Mouse (Mus musculus) embryonic facial prominence, embryonic 13.5 days (tissue): ENCODE measurements around the gene Crtac1. TPM values are rescaled to one million over a fixed set of nuclear protein-coding genes. Genes with fewer than 3 reads are reported as not detected.

Experiments
- ATAC-seq: fragments of 200-750 bp; cut with Nextera tagmentation; 2 replicates; pipeline ENCODE4 v1.8.0; 2017; ENCODE audit warnings: low read depth; ENCODE audit not compliant: insufficient number of reproducible peaks, insufficient read depth, low FRiP score, low TSS enrichment
- H3K27ac ChIP-seq: fragments of 300-500 bp; sonication (generic); 2 replicates; pipeline ENCODE4 v1.5.1; 2015; ENCODE audit warnings: moderate library complexity, mild to moderate bottlenecking, inconsistent platforms
- H3K27me3 ChIP-seq: fragments of 300-500 bp; sonication (generic); 2 replicates; pipeline ENCODE4 v1.6.1; 2015; ENCODE audit warnings: mild to moderate bottlenecking, inconsistent platforms
- H3K36me3 ChIP-seq: fragments of 300-500 bp; sonication (generic); 2 replicates; pipeline ENCODE4 v1.6.1; 2015; ENCODE audit warnings: mild to moderate bottlenecking, inconsistent platforms
- H3K4me1 ChIP-seq: fragments of 300-500 bp; sonication (generic); 2 replicates; pipeline ENCODE4 v1.6.1; 2015; ENCODE audit warnings: inconsistent platforms
- H3K4me2 ChIP-seq: fragments of 300-500 bp; sonication (generic); 2 replicates; pipeline ENCODE4 v1.6.1; 2015; ENCODE audit warnings: moderate library complexity, mild to moderate bottlenecking, inconsistent platforms
- H3K4me3 ChIP-seq: fragments of 300-500 bp; sonication (generic); 2 replicates; pipeline ENCODE4 v1.5.1; 2015; ENCODE audit warnings: mild to moderate bottlenecking, inconsistent platforms
- H3K9ac ChIP-seq: fragments of 300-500 bp; sonication (generic); 2 replicates; pipeline ENCODE4 v1.6.1; 2015; ENCODE audit warnings: mild to moderate bottlenecking, inconsistent platforms
- H3K9me3 ChIP-seq: fragments of 300-500 bp; sonication (generic); 2 replicates; pipeline ENCODE4 v1.6.1; 2016; ENCODE audit warnings: inconsistent platforms
- WGBS: fragments of 180-500 bp; shearing (Covaris S2); methylation state at CpG from one replicate; pipeline ENCODE4 v1.1.7; 2015; ENCODE audit warnings: mixed read lengths; 5-methylcytosine and 5-hydroxymethylcytosine counted together
- polyA plus RNA-seq: library from polyadenylated mRNA; unstranded; fragments of >200 nt; fragmentation: Nextera tagmentation; extraction: Ambion mirVana; gene quantifications from 2 replicates; pipeline ENCODE4 v1.2.1, GENCODE M21; 2015

Crtac1 gene
- polyA plus RNA-seq, 1 experiment from 2014 or later = 9.9 TPM

DNA sequence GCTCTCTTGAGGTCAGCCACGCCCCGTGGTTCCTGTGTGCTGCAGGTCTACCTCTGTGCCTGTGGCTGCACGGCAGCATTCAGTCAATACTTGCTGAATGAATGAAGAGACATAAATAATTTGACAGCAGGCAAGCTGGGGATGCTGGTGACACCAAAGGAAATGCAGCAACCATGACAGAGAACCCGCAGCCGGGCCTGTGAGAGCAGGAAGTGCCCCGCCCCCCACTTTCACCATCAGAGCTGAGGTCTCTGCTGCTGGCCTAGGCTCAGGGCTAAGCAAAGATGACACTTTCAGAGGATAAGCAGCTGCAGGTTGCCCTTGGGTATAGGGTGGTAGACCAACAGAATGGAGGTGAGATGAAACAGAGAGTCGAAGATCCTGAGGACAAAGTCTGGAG, 125.4 kb downstream of the Crtac1 start:
- Histone ChIP-seq H3K4me2 (no peak overlapping the region), H3K4me1 (peaks cover 13% of the 10 kb centered on the region), H3K9ac (no peak overlapping the region), H3K9me3 (no peaks in the 10 kb centered on the region), H3K4me3 (no peak overlapping the region), H3K36me3 (no peaks in the 10 kb centered on the region), H3K27ac (no peak overlapping the region), H3K27me3 (no peaks in the 10 kb centered on the region; the same call in 1 of the 2 replicates)
- 51% methylated on average over 7 of the region's 7 CpGs for WGBS
- no peak for ATAC-seq

DNA sequence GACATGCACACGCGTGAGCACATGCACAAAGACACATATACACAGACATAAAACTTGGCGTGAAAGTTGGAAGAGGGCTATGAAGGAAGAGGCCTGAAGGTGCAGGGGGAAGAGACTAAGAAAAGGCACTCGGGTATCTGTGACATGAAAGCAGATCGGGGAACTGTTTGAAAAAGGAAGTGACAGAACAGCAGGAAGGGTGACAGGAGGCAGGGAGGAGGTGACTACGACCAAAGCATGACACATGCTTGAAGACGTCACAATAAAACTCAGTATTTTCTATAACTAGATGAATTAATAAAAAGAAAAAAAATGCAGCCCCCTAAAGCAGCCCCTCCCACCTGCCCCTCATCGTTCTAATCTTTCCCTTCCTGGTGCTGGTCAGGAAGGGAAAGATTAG, 125.8 kb downstream of the Crtac1 start:
- 72% methylated on average over 8 of the region's 8 CpGs for WGBS
- H3K4me1 ChIP-seq = peaks cover 13% of the 10 kb centered on the region
- H3K9me3 ChIP-seq = no peaks in the 10 kb centered on the region
- no peak overlapping the region for H3K27ac ChIP-seq
- H3K9ac ChIP-seq = no peak overlapping the region
- ATAC-seq = no peak
- no peak overlapping the region for H3K4me3 ChIP-seq
- H3K4me2 ChIP-seq = no peak overlapping the region
- no peaks in the 10 kb centered on the region; the same call in 1 of the 2 replicates for H3K27me3 ChIP-seq
- no peaks in the 10 kb centered on the region for H3K36me3 ChIP-seq

- no peak for ATAC-seq
- H3K9ac ChIP-seq = no peak overlapping the region
- no peak overlapping the region for H3K4me3 ChIP-seq
- H3K4me1 ChIP-seq = peaks cover 13% of the 10 kb centered on the region
- WGBS = 86% methylated on average over 13 of the region's 13 CpGs
- H3K27me3 ChIP-seq = no peaks in the 10 kb centered on the region; the same call in 1 of the 2 replicates
- H3K4me2 ChIP-seq = no peak overlapping the region
- no peaks in the 10 kb centered on the region for H3K36me3 ChIP-seq
- H3K27ac ChIP-seq = no peak overlapping the region
- H3K9me3 ChIP-seq = no peaks in the 10 kb centered on the region
Measured at GRCm38 (mm10) chr19:42304506-42304905, 127.1 kb downstream of the Crtac1 start.

- Histone ChIP-seq H3K36me3 (no peaks in the 10 kb centered on the region), H3K9ac (no peak overlapping the region), H3K4me2 (no peak overlapping the region), H3K27me3 (no peaks in the 10 kb centered on the region), H3K4me1 (peaks cover 13% of the 10 kb centered on the region), H3K9me3 (no peaks in the 10 kb centered on the region), H3K4me3 (no peak overlapping the region), H3K27ac (no peak overlapping the region)
- no peak for ATAC-seq
- WGBS = 72% methylated on average over 12 of the region's 12 CpGs
Measured at GRCm38 (mm10) chr19:42303210-42303813, 128.3 kb downstream of the Crtac1 start.

GRCm38 (mm10) chr19:42293216-42293615, 138.4 kb downstream of the Crtac1 start:
- H3K4me1 ChIP-seq = peaks cover 23% of the 10 kb centered on the region
- H3K4me3 ChIP-seq = no peak overlapping the region
- no peak for ATAC-seq
- no peaks in the 10 kb centered on the region for H3K9me3 ChIP-seq
- no peaks in the 10 kb centered on the region for H3K27me3 ChIP-seq
- no peaks in the 10 kb centered on the region for H3K36me3 ChIP-seq
- WGBS = 69% methylated on average over 6 of the region's 6 CpGs
- no peak overlapping the region for H3K27ac ChIP-seq
- no peak overlapping the region for H3K9ac ChIP-seq
- no peak overlapping the region for H3K4me2 ChIP-seq

DNA sequence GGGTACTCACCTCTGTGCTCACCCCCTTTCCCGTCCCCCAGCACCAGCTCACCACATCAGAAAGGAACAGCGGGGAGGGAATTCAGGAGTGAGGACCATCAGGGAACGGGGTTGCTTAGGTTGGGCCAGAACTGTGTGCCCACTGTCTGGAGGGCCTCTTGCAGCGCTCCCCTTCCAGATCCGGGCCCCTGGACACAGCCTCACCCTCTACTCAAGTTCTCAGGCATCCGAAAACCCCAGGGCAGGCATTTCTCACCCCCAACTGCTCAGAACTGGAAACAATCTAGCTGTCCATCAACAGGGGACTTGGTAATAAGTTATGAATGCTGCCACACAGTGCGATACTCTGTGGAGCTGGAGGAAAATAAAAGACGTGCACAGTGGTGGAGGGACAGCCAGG, 139.5 kb downstream of the Crtac1 start:
- H3K9me3 ChIP-seq = no peaks in the 10 kb centered on the region
- peak overlapping the region; percentile 2; the same call in 1 of the 2 replicates for H3K4me2 ChIP-seq
- H3K9ac ChIP-seq = no peak overlapping the region
- no peak overlapping the region for H3K27ac ChIP-seq
- H3K27me3 ChIP-seq = no peaks in the 10 kb centered on the region
- H3K36me3 ChIP-seq = no peaks in the 10 kb centered on the region
- 17% methylated on average over 8 of the region's 8 CpGs for WGBS
- ATAC-seq = no peak
- peaks cover 23% of the 10 kb centered on the region for H3K4me1 ChIP-seq
- no peak overlapping the region for H3K4me3 ChIP-seq

DNA sequence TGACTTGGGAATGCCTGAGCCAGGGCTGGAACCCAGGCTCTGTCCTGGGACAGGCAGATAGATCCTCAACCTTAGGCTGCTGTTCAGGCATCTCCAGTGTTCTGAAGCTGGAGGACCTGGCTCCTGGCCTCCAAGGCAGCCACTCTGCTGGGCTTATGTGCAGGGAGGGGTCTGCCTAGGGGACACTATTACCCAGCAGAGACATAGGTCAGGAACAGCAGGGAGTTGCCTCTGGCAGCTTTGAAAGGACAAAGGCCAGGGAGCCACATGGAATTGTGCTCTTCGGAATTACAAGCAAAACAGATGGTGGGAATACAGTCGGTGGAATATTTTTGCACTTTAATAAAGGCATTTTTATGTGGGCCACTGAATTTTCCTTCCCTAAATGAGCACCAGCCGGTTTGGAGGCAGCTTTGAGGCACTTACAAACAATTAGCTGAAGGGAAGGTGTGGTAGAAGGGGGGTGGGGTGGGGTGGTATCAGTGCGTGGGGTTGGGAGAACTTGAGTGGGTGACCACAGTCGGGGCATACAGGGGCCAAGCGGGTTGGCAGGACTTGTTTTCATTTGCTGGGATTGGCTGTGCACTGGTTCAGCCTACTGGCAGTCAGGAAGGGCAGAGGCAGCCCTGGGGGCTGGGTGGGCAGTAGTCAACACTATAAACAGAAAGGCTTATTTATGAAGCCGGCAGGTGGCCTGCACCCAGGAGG, 140.5 kb downstream of the Crtac1 start:
- Histone ChIP-seq H3K27me3 (no peaks in the 10 kb centered on the region), H3K9me3 (no peaks in the 10 kb centered on the region), H3K4me1 (peaks cover 23% of the 10 kb centered on the region), H3K36me3 (no peaks in the 10 kb centered on the region), H3K4me3 (no peak overlapping the region), H3K4me2 (no peak overlapping the region), H3K9ac (no peak overlapping the region), H3K27ac (peak overlapping the region; percentile 16; the same call in 1 of the 2 replicates)
- 19% methylated on average over 7 of the region's 7 CpGs for WGBS
- no peak for ATAC-seq

- Histone ChIP-seq H3K4me3 (no peak overlapping the region), H3K9ac (no peak overlapping the region), H3K9me3 (no peaks in the 10 kb centered on the region), H3K36me3 (no peaks in the 10 kb centered on the region), H3K4me1 (peaks cover 23% of the 10 kb centered on the region), H3K27me3 (no peaks in the 10 kb centered on the region), H3K4me2 (no peak overlapping the region), H3K27ac (no peak overlapping the region)
- 69% methylated on average over 4 of the region's 4 CpGs for WGBS
- no peak for ATAC-seq
Measured at GRCm38 (mm10) chr19:42288361-42288760, 143.2 kb downstream of the Crtac1 start.

- no peaks in the 10 kb centered on the region for H3K36me3 ChIP-seq
- 72% methylated on average over 8 of the region's 8 CpGs for WGBS
- no peak overlapping the region for H3K4me2 ChIP-seq
- no peaks in the 10 kb centered on the region for H3K9me3 ChIP-seq
- no peak for ATAC-seq
- H3K27ac ChIP-seq = no peak overlapping the region
- H3K4me3 ChIP-seq = no peak overlapping the region
- no peaks in the 10 kb centered on the region for H3K4me1 ChIP-seq
- H3K27me3 ChIP-seq = no peaks in the 10 kb centered on the region
- H3K9ac ChIP-seq = no peak overlapping the region
Measured at GRCm38 (mm10) chr19:42284178-42284577, 147.4 kb downstream of the Crtac1 start.

DNA sequence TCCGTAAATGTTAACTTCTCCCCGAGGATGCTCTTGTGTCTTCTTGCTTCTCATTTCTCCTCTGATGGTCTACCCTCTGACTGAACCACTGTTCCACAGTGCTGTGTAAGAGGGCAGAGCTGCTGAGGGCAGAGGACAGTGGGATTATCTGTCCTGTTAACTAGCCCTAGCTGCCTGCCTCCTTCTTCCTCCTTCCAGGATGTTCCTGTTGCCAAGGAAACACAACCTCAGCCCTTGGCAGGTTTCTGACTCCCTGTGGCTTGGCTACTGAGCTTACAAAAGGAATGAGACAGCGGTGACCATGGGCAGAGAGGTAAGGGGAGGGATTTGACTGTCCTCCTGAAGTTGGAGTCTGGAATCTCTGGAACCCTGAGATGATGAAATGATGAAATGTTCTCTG, 152.0 kb downstream of the Crtac1 start:
- H3K36me3 ChIP-seq = no peaks in the 10 kb centered on the region
- H3K27me3 ChIP-seq = no peaks in the 10 kb centered on the region
- ATAC-seq = no peak
- H3K9me3 ChIP-seq = no peaks in the 10 kb centered on the region
- WGBS = 65% methylated on average over 3 of the region's 3 CpGs
- H3K4me1 ChIP-seq = no peaks in the 10 kb centered on the region
- peak overlapping the region; percentile 44; the same call in 1 of the 2 replicates for H3K27ac ChIP-seq
- H3K4me2 ChIP-seq = no peak overlapping the region
- H3K9ac ChIP-seq = no peak overlapping the region
- H3K4me3 ChIP-seq = no peak overlapping the region

- H3K9ac ChIP-seq = no peak overlapping the region
- no peak overlapping the region for H3K27ac ChIP-seq
- no peaks in the 10 kb centered on the region for H3K4me1 ChIP-seq
- no peaks in the 10 kb centered on the region for H3K27me3 ChIP-seq
- H3K9me3 ChIP-seq = no peaks in the 10 kb centered on the region
- no peak overlapping the region for H3K4me3 ChIP-seq
- H3K36me3 ChIP-seq = no peaks in the 10 kb centered on the region
- no peak for ATAC-seq
- 71% methylated on average over 5 of the region's 5 CpGs for WGBS
- no peak overlapping the region for H3K4me2 ChIP-seq
Measured at GRCm38 (mm10) chr19:42278461-42278860, 153.1 kb downstream of the Crtac1 start.

GRCm38 (mm10) chr19:42277288-42277687, 154.3 kb downstream of the Crtac1 start:
- ATAC-seq = no peak
- 81% methylated on average over 6 of the region's 6 CpGs for WGBS
- H3K27me3 ChIP-seq = no peaks in the 10 kb centered on the region
- H3K9me3 ChIP-seq = no peaks in the 10 kb centered on the region
- no peak overlapping the region for H3K27ac ChIP-seq
- H3K4me3 ChIP-seq = no peak overlapping the region
- H3K4me2 ChIP-seq = no peak overlapping the region
- H3K9ac ChIP-seq = no peak overlapping the region
- no peaks in the 10 kb centered on the region for H3K36me3 ChIP-seq
- H3K4me1 ChIP-seq = no peaks in the 10 kb centered on the region
